In the genomic region with DNA sequence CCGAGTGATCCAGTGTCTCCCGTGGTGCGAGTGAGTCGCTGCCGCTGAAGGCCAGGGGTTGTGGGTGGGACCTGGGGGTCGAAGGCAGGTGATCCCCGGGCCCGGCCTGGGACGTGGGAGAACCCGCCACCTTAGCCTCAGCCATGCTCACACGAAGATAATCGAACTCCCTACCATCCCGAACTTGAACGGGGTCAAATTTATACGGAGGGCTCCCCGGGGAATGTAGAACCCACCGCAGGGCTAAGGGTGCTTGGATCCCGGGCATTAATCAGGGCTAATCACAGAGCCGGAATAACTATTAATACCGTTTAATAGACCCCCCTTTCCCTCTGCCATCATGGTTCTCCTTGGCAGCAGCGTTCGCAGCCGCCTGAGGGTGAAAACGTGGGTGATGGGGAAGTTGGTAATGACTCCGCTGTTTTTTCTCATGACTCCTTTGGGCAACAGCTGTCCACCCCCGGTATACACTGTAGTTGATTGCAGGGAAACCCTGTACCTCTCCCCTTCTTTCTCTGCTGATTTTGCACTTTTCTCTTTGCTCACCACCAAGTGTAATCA, we compare ENCODE assay signal across 8 mouse cellular contexts. TPM values are rescaled to one million over a fixed set of nuclear protein-coding genes. Genes with fewer than 3 reads are reported as not detected.
DNase-seq lines count a peak whose midpoint lies in the region; ATAC-seq and TF ChIP-seq lines count a peak whose summit lies in the region.

No protein-coding gene starts in this region.

- DNase-seq in urinary bladder, adult 18-20 months (ENCODE audit: low spot score in 2 of 2) = peak; percentile 17 to 33
- DNase-seq in urinary bladder, adult 2 months (ENCODE audit: low spot score) = no peak
- peak; percentile 9 to 23 for DNase-seq in cerebellum, postnatal 4 days (ENCODE audit: low spot score in 2 of 2)
- no peak for DNase-seq in heart, embryonic 10.5 days (ENCODE audit: low spot score)
- DNase-seq in kidney, postnatal 0 days (ENCODE audit: low spot score) = peak; percentile 47
- peak; percentile 31 for DNase-seq in lung, postnatal 10 days
- peak; percentile 18 for DNase-seq in urinary bladder, postnatal 14 days (ENCODE audit: low spot score)

- ATAC-seq in kidney, postnatal 0 days (replicated peaks; ENCODE audit: low FRiP score, low read depth) = no peak

- peaks cover 13% of the 10 kb centered on the region; the same call in 1 of the 2 replicates for H3K4me1 ChIP-seq in heart, embryonic 10.5 days
- H3K4me1 ChIP-seq in kidney, postnatal 0 days (replicated peaks; ENCODE audit: insufficient read depth, low read length) = 0 out of 2 replicates have a peak, but pooled peaks cover 5% of the 10 kb centered on the region
- no peaks in the 10 kb centered on the region for H3K4me1 ChIP-seq in olfactory bulb, adult 2 months (ENCODE audit: control insufficient read depth, insufficient read depth, low read length)

- peak overlapping the region; percentile 99 for H3K27ac ChIP-seq in heart, embryonic 10.5 days
- peak overlapping the region; percentile 100; the same call in 1 of the 2 replicates for H3K27ac ChIP-seq in kidney, postnatal 0 days
- no peak overlapping the region for H3K27ac ChIP-seq in olfactory bulb, adult 2 months (ENCODE audit: insufficient read depth, low read depth, low read length)

- no peaks in the 10 kb centered on the region for H3K27me3 ChIP-seq in heart, embryonic 10.5 days (ENCODE audit: insufficient read depth, poor library complexity, severe bottlenecking)
- H3K27me3 ChIP-seq in kidney, postnatal 0 days (ENCODE audit: insufficient read depth, low read length) = no peaks in the 10 kb centered on the region

- no peak for TF ChIP-seq CTCF in kidney, postnatal 0 days (IDR thresholded peaks at IDR 0.05; ENCODE audit: low read depth)
- no peak for TF ChIP-seq CTCF in olfactory bulb, adult 2 months (IDR thresholded peaks at IDR 0.05; ENCODE audit: insufficient read depth, low read depth, low read length)

- H3K9ac ChIP-seq in kidney, postnatal 0 days (ENCODE audit: low read depth, low read length) = peak overlapping the region; percentile 97

- H3K4me2 ChIP-seq in kidney, postnatal 0 days (ENCODE audit: low read length) = peak overlapping the region; percentile 81

- TF ChIP-seq POLR2A in olfactory bulb, adult 2 months (IDR thresholded peaks at IDR 0.05; ENCODE audit: insufficient read depth, low read depth, low read length) = no peak

- WGBS in heart, embryonic 10.5 days = under 1% methylated on average over 26 of the region's 26 CpGs
- WGBS in kidney, postnatal 0 days = under 1% methylated on average over 26 of the region's 26 CpGs
- WGBS in olfactory bulb, adult 2 months = under 1% methylated on average over 26 of the region's 26 CpGs

- H3K9me3 ChIP-seq in heart, embryonic 10.5 days = no peaks in the 10 kb centered on the region
- no peaks in the 10 kb centered on the region for H3K9me3 ChIP-seq in kidney, postnatal 0 days (replicated peaks; ENCODE audit: low read length)

- peak overlapping the region; percentile 100 for H3K4me3 ChIP-seq in heart, embryonic 10.5 days
- peak overlapping the region; percentile 98 for H3K4me3 ChIP-seq in kidney, postnatal 0 days (replicated peaks; ENCODE audit: low read depth, low read length)
- peak overlapping the region; percentile 83 for H3K4me3 ChIP-seq in olfactory bulb, adult 2 months (ENCODE audit: insufficient read depth, low read depth, low read length)

- peaks cover 21% of the 10 kb centered on the region for H3K36me3 ChIP-seq in heart, embryonic 10.5 days
- H3K36me3 ChIP-seq in kidney, postnatal 0 days (ENCODE audit: insufficient read depth, low read length) = peaks cover 8% of the 10 kb centered on the region; the same call in 1 of the 2 replicates

RNA-seq across cellular contexts. Expression of gene BC005537, which starts 0.8 kb away (rescaled TPM):
- 92.9 and 97.0 TPM in 2 replicates for polyA plus RNA-seq in urinary bladder, adult 2 months (2012; rRNA removed)
- 8.0 and 10.4 TPM in 2 replicates for polyA plus RNA-seq in heart, embryonic 10.5 days (2016; fragmentation: Nextera tagmentation; extraction: Ambion mirVana)
- polyA plus RNA-seq in kidney, postnatal 0 days (2015; fragmentation: Nextera tagmentation; extraction: Ambion mirVana) = 19.1 and 20.6 TPM in 2 replicates
- 104 and 156 TPM in 2 replicates for polyA plus RNA-seq in olfactory bulb, adult 2 months (2012; ENCODE audit: insufficient read depth, insufficient read length, low replicate concordance, missing spikeins)

RNA-seq across cellular contexts. Expression of gene Acot13, which starts 29.1 kb away (rescaled TPM):
- 94.5 and 97.4 TPM in 2 replicates for polyA plus RNA-seq in urinary bladder, adult 2 months (2012; rRNA removed)
- polyA plus RNA-seq in heart, embryonic 10.5 days (2016; fragmentation: Nextera tagmentation; extraction: Ambion mirVana) = 116 and 174 TPM in 2 replicates
- 238 and 244 TPM in 2 replicates for polyA plus RNA-seq in kidney, postnatal 0 days (2015; fragmentation: Nextera tagmentation; extraction: Ambion mirVana)
- not detected in 2 replicates for polyA plus RNA-seq in olfactory bulb, adult 2 months (2012; ENCODE audit: insufficient read depth, insufficient read length, low replicate concordance, missing spikeins)

RNA-seq across cellular contexts. Expression of gene Tdp2, which starts 29.3 kb away (rescaled TPM):
- polyA plus RNA-seq in urinary bladder, adult 2 months (2012; rRNA removed) = 22.0 and 28.7 TPM in 2 replicates
- 39.7 and 57.2 TPM in 2 replicates for polyA plus RNA-seq in heart, embryonic 10.5 days (2016; fragmentation: Nextera tagmentation; extraction: Ambion mirVana)
- 50.8 and 51.8 TPM in 2 replicates for polyA plus RNA-seq in kidney, postnatal 0 days (2015; fragmentation: Nextera tagmentation; extraction: Ambion mirVana)
- polyA plus RNA-seq in olfactory bulb, adult 2 months (2012; ENCODE audit: insufficient read depth, insufficient read length, low replicate concordance, missing spikeins) = not detected in 2 replicates

RNA-seq across cellular contexts. Expression of gene Gmnn, which starts 40.5 kb away (rescaled TPM):
- polyA plus RNA-seq in urinary bladder, adult 2 months (2012; rRNA removed) = 7.9 and 9.8 TPM in 2 replicates
- 126 and 136 TPM in 2 replicates for polyA plus RNA-seq in heart, embryonic 10.5 days (2016; fragmentation: Nextera tagmentation; extraction: Ambion mirVana)
- polyA plus RNA-seq in kidney, postnatal 0 days (2015; fragmentation: Nextera tagmentation; extraction: Ambion mirVana) = 69.8 and 78.7 TPM in 2 replicates
- polyA plus RNA-seq in olfactory bulb, adult 2 months (2012; ENCODE audit: insufficient read depth, insufficient read length, low replicate concordance, missing spikeins) = not detected in 2 replicates

RNA-seq across cellular contexts. Expression of gene D130043K22Rik, which starts 42.7 kb away (rescaled TPM):
- 0.06 and 0.10 TPM in 2 replicates for polyA plus RNA-seq in urinary bladder, adult 2 months (2012; rRNA removed)
- polyA plus RNA-seq in heart, embryonic 10.5 days (2016; fragmentation: Nextera tagmentation; extraction: Ambion mirVana) = 0.14 and 0.15 TPM in 2 replicates
- polyA plus RNA-seq in kidney, postnatal 0 days (2015; fragmentation: Nextera tagmentation; extraction: Ambion mirVana) = 0.82 and 1.1 TPM in 2 replicates
- not detected in 2 replicates for polyA plus RNA-seq in olfactory bulb, adult 2 months (2012; ENCODE audit: insufficient read depth, insufficient read length, low replicate concordance, missing spikeins)

Comparison
In these comparisons a context has a peak if more than half of its experiments do, and no peak if none do; other contexts are left out.
1. DNase-seq: peak in urinary bladder, adult 18-20 months (2 of 2), cerebellum, postnatal 4 days (2 of 2), kidney, postnatal 0 days (single experiment), lung, postnatal 10 days (single experiment) and urinary bladder, postnatal 14 days (single experiment); none in urinary bladder, adult 2 months (single experiment) and heart, embryonic 10.5 days (single experiment).
2. RNA of gene Acot13, which starts 29.1 kb away (polyA plus RNA-seq): 238 to 244 TPM in kidney, postnatal 0 days, 116 to 174 TPM in heart, embryonic 10.5 days and 94.5 to 97.4 TPM in urinary bladder, adult 2 months; not detected in olfactory bulb, adult 2 months; every median in the first group is over 10 times any median in the second.
3. Peak in every context shown above with its lines, with median percentiles within 50 percentile points of each other: H3K4me3 ChIP-seq.